Mouse (Mus musculus) left cerebral cortex, adult 2 months (tissue): Measurements from ENCODE around the gene Grap2. TPM values are rescaled to one million over a fixed set of nuclear protein-coding genes. Genes with fewer than 3 reads are reported as not detected.

Experiments used
- DNase-seq, 2 experiments: peaks; one replicate each; pipeline ENCODE4 v3.0.0; 2021 to 2022; ENCODE audit warnings: low spot score in 2 of 2, mixed read lengths in 1 of 2; ENCODE audit errors: extremely low spot score in 1 of 2
- H3K27ac ChIP-seq: fragments of 200-600 bp; 2 replicates; pipeline ENCODE4 v1.8.1; 2022
- H3K4me3 ChIP-seq: fragments of 200-600 bp; 2 replicates; pipeline ENCODE4 v1.8.1; 2022
- CTCF ChIP-seq: fragments of 200-600 bp; IDR thresholded peaks from 2 replicates; pipeline ENCODE4 v1.8.1; 2022; ENCODE audit warnings: antibody characterized with exemption, mild to moderate bottlenecking, moderate library complexity
- intact Hi-C: fragments of 180-260 bp; cut with DNase I; formaldehyde crosslinking; loops from one replicate; pipeline ENCODE4 v1.15.1; 2025
- total RNA-seq, 2 experiments: library from RNA; stranded (reverse); gene quantifications; 2 replicates each; pipeline ENCODE4 v1.2.3; 2021

Gene Grap2
- total RNA-seq, 2 experiments from 2014 or later = 0.44 to 0.66 TPM

GRCm38 (mm10) chr15:80653865-80654264 is 81.5 kb downstream of the Grap2 start:
- H3K4me3 ChIP-seq = no peak overlapping the region
- intact Hi-C loops = no loop called here
- H3K27ac ChIP-seq = no peak overlapping the region
- TF ChIP-seq CTCF = no peak
- no peak for DNase-seq

- peak; percentile 51 to 61 for DNase-seq
- no peak for TF ChIP-seq CTCF
- intact Hi-C loops = no loop called here
- Histone ChIP-seq H3K4me3 (no peak overlapping the region), H3K27ac (peak overlapping the region; percentile 83)
Measured at GRCm38 (mm10) chr15:80658815-80659471, 86.5 kb downstream of the Grap2 start.

- H3K4me3 ChIP-seq = no peak overlapping the region
- TF ChIP-seq CTCF = no peak
- intact Hi-C loops = no loop called here
- no peak for DNase-seq
- H3K27ac ChIP-seq = peak overlapping the region; percentile 40; the same call in 1 of the 2 replicates
Measured at GRCm38 (mm10) chr15:80660963-80661362, 88.6 kb downstream of the Grap2 start.

GRCm38 (mm10) chr15:80664444-80664843 is 92.0 kb downstream of the Grap2 start:
- intact Hi-C loops = no loop called here
- no peak overlapping the region for H3K27ac ChIP-seq
- DNase-seq = no peak
- no peak overlapping the region for H3K4me3 ChIP-seq
- no peak for TF ChIP-seq CTCF

- intact Hi-C loops = no loop called here
- DNase-seq = peak in 1 of 2 experiments; percentile 23
- Histone ChIP-seq H3K4me3 (peak within 1 kb of the TSS; percentile 26), H3K27ac (peak within 1 kb of the TSS; percentile 15; the same call in 1 of the 2 replicates)
- TF ChIP-seq CTCF = no peak
Measured at GRCm38 (mm10) chr15:80671295-80672252, 99.2 kb downstream of the Grap2 start, which contains the start of gene Fam83f. TSS of gene Fam83f (plus strand) at chr15:80671847.

- peak in 1 of 2 experiments; percentile 25 for DNase-seq
- intact Hi-C loops = no loop called here
- no peak for TF ChIP-seq CTCF
- Histone ChIP-seq H3K4me3 (no peak overlapping the region), H3K27ac (0 out of 2 replicates have a peak overlapping the region, but pooled peaks have one; percentile 15)
Measured at GRCm38 (mm10) chr15:80672810-80673209, 100.4 kb downstream of the Grap2 start.

- DNase-seq = no peak
- no peak overlapping the region for H3K4me3 ChIP-seq
- intact Hi-C loops = no loop called here
- no peak overlapping the region for H3K27ac ChIP-seq
- no peak for TF ChIP-seq CTCF
Measured at GRCm38 (mm10) chr15:80673337-80674095, 101.1 kb downstream of the Grap2 start.

GRCm38 (mm10) chr15:80674700-80675099 is 102.3 kb downstream of the Grap2 start:
- intact Hi-C loops = no loop called here
- H3K4me3 ChIP-seq = no peak overlapping the region
- no peak for DNase-seq
- no peak for TF ChIP-seq CTCF
- H3K27ac ChIP-seq = no peak overlapping the region

GRCm38 (mm10) chr15:80679515-80680215 is 107.3 kb downstream of the Grap2 start:
- H3K4me3 ChIP-seq = no peak overlapping the region
- no peak overlapping the region for H3K27ac ChIP-seq
- TF ChIP-seq CTCF = no peak
- intact Hi-C loops = no loop called here
- no peak for DNase-seq

GRCm38 (mm10) chr15:80680347-80681030 is 108.1 kb downstream of the Grap2 start:
- no peak for DNase-seq
- Histone ChIP-seq H3K4me3 (no peak overlapping the region), H3K27ac (no peak overlapping the region)
- TF ChIP-seq CTCF = no peak
- intact Hi-C loops = no loop called here
